Mouse (Mus musculus): ENCODE results near the gene Evi2a. TPM values are rescaled to one million over a fixed set of nuclear protein-coding genes. Genes with fewer than 3 reads are reported as not detected.

Gene Evi2a
- 2.9 and 3.2 TPM in 2 replicates for polyA plus RNA-seq (2014; fragmentation: Nextera tagmentation; extraction: Ambion mirVana)

DNA sequence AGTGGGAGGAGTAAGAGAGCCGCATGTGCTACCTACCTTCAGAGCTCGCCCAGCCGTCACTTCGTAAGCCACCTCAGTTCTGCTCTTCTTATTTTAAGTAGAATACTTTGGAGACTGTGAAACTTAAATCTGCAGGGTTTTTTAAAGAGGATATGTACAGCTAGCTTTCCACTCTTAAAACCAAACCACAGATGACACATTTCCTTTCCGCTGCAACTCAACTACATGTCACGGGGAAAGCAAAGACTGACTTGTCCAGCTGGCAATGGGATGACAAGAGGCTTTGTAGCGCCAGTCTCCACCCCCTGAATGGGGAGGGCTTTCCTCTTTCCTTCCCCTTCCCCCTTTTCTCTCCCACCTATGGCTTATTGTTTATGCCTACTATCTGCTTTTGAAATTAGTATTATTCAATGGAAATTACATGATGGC lies at the start of gene Evi2a, which contains the start of gene Evi2:
Gene Evi2a (minus strand): TSS at position 277 of the 429 bp plus-strand sequence.
Gene Evi2 (minus strand): TSS at position 257 of the 429 bp plus-strand sequence.
- ATAC-seq (ENCODE audit: low FRiP score, low TSS enrichment), result no peak
- WGBS, result 88% methylated on average over 7 of the region's 7 CpGs

DNA sequence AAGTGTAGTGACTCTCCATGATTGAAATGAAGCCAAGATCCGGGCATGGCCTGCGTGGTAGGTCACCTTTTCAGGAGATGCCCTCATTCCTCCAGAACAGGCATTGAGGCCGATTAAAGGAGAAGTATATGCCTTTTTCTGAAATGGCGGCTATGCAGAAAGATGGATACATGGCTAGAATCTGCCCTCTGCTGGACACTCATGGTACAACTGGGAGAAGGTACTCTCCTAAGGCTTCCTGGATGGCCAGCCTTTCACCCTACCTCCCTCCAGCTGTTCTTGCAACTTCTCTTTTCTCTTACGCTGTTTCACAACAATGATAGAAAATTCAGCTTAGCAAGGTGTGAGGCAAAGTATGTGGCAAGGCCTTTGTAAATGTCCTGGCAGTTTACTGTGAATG lies 47.3 kb upstream of the Evi2a start:
- Histone ChIP-seq H3K4me3 (ENCODE audit: low read length) (no peak overlapping the region), H3K36me3 (ENCODE audit: control insufficient read depth, insufficient read depth, low read length) (peaks cover 33% of the 10 kb centered on the region; the same call in 1 of the 2 replicates), H3K4me2 (replicated peaks; ENCODE audit: low read depth, low read length) (no peak overlapping the region), H3K27me3 (ENCODE audit: control insufficient read depth, insufficient read depth, low read length) (no peaks in the 10 kb centered on the region), H3K9ac (ENCODE audit: low read depth, low read length) (no peak overlapping the region), H3K4me1 (ENCODE audit: control insufficient read depth, insufficient read depth, low read length) (0 out of 2 replicates have a peak, but pooled peaks cover 2% of the 10 kb centered on the region), H3K9me3 (ENCODE audit: control insufficient read depth, low read length) (no peaks in the 10 kb centered on the region), H3K27ac (ENCODE audit: low read depth, low read length) (no peak overlapping the region)
- ATAC-seq (ENCODE audit: low FRiP score, low TSS enrichment), result no peak
- WGBS, result 60% methylated on average over 5 of the region's 5 CpGs

More for the DNA sequence above, at the start of gene Evi2a, which contains the start of gene Evi2:
- Histone ChIP-seq H3K9me3 (ENCODE audit: control insufficient read depth, low read length) (no peaks in the 10 kb centered on the region), H3K4me3 (ENCODE audit: low read length) (no peak within 1 kb of the TSS), H3K27me3 (ENCODE audit: control insufficient read depth, insufficient read depth, low read length) (no peaks in the 10 kb centered on the region), H3K4me2 (replicated peaks; ENCODE audit: low read depth, low read length) (no peak within 1 kb of the TSS), H3K9ac (ENCODE audit: low read depth, low read length) (no peak within 1 kb of the TSS), H3K27ac (ENCODE audit: low read depth, low read length) (no peak within 1 kb of the TSS), H3K4me1 (ENCODE audit: control insufficient read depth, insufficient read depth, low read length) (no peaks in the 10 kb centered on the region), H3K36me3 (ENCODE audit: control insufficient read depth, insufficient read depth, low read length) (peaks cover 3% of the 10 kb centered on the region; the same call in 1 of the 2 replicates)

GRCm38 (mm10) chr11:79575383-79576073 lies 45.1 kb upstream of the Evi2a start:
- Histone ChIP-seq H3K4me1 (ENCODE audit: control insufficient read depth, insufficient read depth, low read length) (no peaks in the 10 kb centered on the region), H3K4me2 (replicated peaks; ENCODE audit: low read depth, low read length) (no peak overlapping the region), H3K27ac (ENCODE audit: low read depth, low read length) (no peak overlapping the region), H3K27me3 (ENCODE audit: control insufficient read depth, insufficient read depth, low read length) (no peaks in the 10 kb centered on the region), H3K9me3 (ENCODE audit: control insufficient read depth, low read length) (no peaks in the 10 kb centered on the region), H3K9ac (ENCODE audit: low read depth, low read length) (no peak overlapping the region), H3K36me3 (ENCODE audit: control insufficient read depth, insufficient read depth, low read length) (peaks cover 53% of the 10 kb centered on the region), H3K4me3 (ENCODE audit: low read length) (no peak overlapping the region)
- WGBS, result 92% methylated on average over 14 of the region's 14 CpGs
- ATAC-seq (ENCODE audit: low FRiP score, low TSS enrichment), result no peak

DNA sequence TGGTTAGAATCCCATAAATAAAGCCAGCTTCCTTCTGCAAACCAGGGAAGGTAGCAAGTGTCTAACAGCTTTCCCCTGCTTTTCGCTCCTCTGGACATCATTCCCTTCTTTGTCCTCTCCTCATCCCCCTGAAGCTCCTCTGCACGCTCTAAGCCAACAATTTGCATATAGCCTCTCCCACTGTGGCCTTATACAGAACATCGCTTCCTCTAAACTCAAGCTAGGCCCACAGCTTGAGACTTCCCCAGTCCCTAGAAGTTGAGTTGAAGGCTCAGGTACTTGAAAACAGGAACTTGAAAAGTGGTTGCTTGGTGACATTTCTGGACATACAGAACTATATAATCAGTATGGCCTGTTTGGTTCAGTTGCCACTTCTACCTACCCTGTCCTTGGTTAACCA lies 43.4 kb upstream of the Evi2a start:
- Histone ChIP-seq H3K36me3 (ENCODE audit: control insufficient read depth, insufficient read depth, low read length) (peaks cover 61% of the 10 kb centered on the region), H3K9ac (ENCODE audit: low read depth, low read length) (no peak overlapping the region), H3K9me3 (ENCODE audit: control insufficient read depth, low read length) (no peaks in the 10 kb centered on the region), H3K4me3 (ENCODE audit: low read length) (no peak overlapping the region), H3K27me3 (ENCODE audit: control insufficient read depth, insufficient read depth, low read length) (no peaks in the 10 kb centered on the region), H3K4me1 (ENCODE audit: control insufficient read depth, insufficient read depth, low read length) (no peaks in the 10 kb centered on the region), H3K27ac (ENCODE audit: low read depth, low read length) (no peak overlapping the region), H3K4me2 (replicated peaks; ENCODE audit: low read depth, low read length) (no peak overlapping the region)
- ATAC-seq (ENCODE audit: low FRiP score, low TSS enrichment), result no peak
- 88% methylated on average over 3 of the region's 3 CpGs for WGBS

DNA sequence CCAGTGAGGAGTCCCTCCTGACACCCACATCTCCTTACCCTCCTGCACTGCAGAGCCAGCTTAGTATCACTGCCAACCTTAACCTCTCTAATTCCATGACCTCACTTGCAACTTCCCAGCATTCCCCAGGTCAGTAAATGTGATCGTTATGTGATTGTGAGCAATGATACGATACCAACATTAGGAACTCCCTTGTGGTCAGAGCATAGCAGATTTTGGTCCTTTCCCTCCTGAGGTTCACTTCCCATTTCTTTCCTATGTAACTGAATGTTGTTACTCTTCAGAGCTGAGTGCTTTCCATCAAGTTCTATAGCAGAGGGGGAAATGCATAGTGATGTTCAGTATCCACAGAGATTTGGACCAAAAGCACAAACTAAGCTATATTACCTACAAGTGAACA lies 39.9 kb upstream of the Evi2a start:
- ATAC-seq (ENCODE audit: low FRiP score, low TSS enrichment), result no peak
- 96% methylated on average over 2 of the region's 2 CpGs for WGBS
- no peaks in the 10 kb centered on the region for H3K9me3 ChIP-seq (ENCODE audit: control insufficient read depth, low read length)
- no peak overlapping the region for H3K27ac ChIP-seq (ENCODE audit: low read depth, low read length)
- peaks cover 80% of the 10 kb centered on the region for H3K36me3 ChIP-seq (ENCODE audit: control insufficient read depth, insufficient read depth, low read length)
- H3K4me3 ChIP-seq (ENCODE audit: low read length), result no peak overlapping the region
- H3K9ac ChIP-seq (ENCODE audit: low read depth, low read length), result no peak overlapping the region
- H3K4me1 ChIP-seq (ENCODE audit: control insufficient read depth, insufficient read depth, low read length), result no peaks in the 10 kb centered on the region
- no peaks in the 10 kb centered on the region for H3K27me3 ChIP-seq (ENCODE audit: control insufficient read depth, insufficient read depth, low read length)
- H3K4me2 ChIP-seq (replicated peaks; ENCODE audit: low read depth, low read length), result no peak overlapping the region

DNA sequence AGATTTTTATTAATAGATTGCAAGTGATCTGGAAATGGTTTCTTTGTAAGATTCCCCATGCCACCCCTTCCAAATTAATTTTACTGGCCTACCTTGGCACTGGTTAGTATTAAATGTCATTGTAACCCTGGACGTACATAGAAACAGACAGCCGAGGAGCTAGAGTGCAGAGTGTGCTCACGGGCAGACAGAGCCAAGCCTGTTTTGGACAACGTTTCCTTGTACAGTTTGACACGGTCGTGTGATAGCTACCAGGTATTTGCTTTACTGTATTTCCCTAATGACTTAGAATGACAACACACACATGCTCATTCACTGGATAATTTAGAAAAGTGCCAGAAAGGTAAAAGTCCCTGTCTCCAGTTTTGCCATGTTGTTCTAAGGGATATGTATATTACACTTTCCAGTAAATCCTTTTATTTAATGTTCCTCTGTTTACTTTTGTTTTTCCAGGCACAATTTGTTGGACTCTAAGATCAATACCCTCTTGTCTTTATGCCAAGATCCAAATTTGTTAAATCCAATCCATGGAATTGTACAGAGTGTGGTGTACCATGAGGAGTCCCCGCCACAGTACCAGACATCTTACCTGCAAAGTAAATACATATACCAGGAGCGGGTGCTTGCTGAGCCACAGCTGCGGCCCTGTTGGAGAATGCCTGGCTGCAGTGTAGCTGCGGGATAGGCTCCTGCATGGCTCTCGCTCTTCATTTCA lies 37.9 kb upstream of the Evi2a start:
- Histone ChIP-seq H3K4me2 (replicated peaks; ENCODE audit: low read depth, low read length) (no peak overlapping the region), H3K9me3 (ENCODE audit: control insufficient read depth, low read length) (no peaks in the 10 kb centered on the region), H3K36me3 (ENCODE audit: control insufficient read depth, insufficient read depth, low read length) (peaks cover 78% of the 10 kb centered on the region), H3K4me3 (ENCODE audit: low read length) (no peak overlapping the region), H3K4me1 (ENCODE audit: control insufficient read depth, insufficient read depth, low read length) (no peaks in the 10 kb centered on the region), H3K27me3 (ENCODE audit: control insufficient read depth, insufficient read depth, low read length) (no peaks in the 10 kb centered on the region), H3K9ac (ENCODE audit: low read depth, low read length) (no peak overlapping the region), H3K27ac (ENCODE audit: low read depth, low read length) (no peak overlapping the region)
- 93% methylated on average over 11 of the region's 11 CpGs for WGBS
- no peak for ATAC-seq (ENCODE audit: low FRiP score, low TSS enrichment)

- Histone ChIP-seq H3K4me1 (ENCODE audit: control insufficient read depth, insufficient read depth, low read length) (no peaks in the 10 kb centered on the region), H3K9ac (ENCODE audit: low read depth, low read length) (no peak overlapping the region), H3K27me3 (ENCODE audit: control insufficient read depth, insufficient read depth, low read length) (no peaks in the 10 kb centered on the region), H3K4me2 (replicated peaks; ENCODE audit: low read depth, low read length) (no peak overlapping the region), H3K9me3 (ENCODE audit: control insufficient read depth, low read length) (no peaks in the 10 kb centered on the region), H3K4me3 (ENCODE audit: low read length) (no peak overlapping the region), H3K27ac (ENCODE audit: low read depth, low read length) (no peak overlapping the region), H3K36me3 (ENCODE audit: control insufficient read depth, insufficient read depth, low read length) (peaks cover 82% of the 10 kb centered on the region)
- ATAC-seq (ENCODE audit: low FRiP score, low TSS enrichment), result no peak
- WGBS, result 61% methylated on average over 1 of the region's 1 CpGs
Observed at GRCm38 (mm10) chr11:79566947-79567346, 36.5 kb upstream of the Evi2a start.

- H3K4me3 ChIP-seq (ENCODE audit: low read length), result no peak overlapping the region
- no peaks in the 10 kb centered on the region for H3K9me3 ChIP-seq (ENCODE audit: control insufficient read depth, low read length)
- 94% methylated on average over 7 of the region's 7 CpGs for WGBS
- no peak overlapping the region for H3K27ac ChIP-seq (ENCODE audit: low read depth, low read length)
- ATAC-seq (ENCODE audit: low FRiP score, low TSS enrichment), result no peak
- peaks cover 80% of the 10 kb centered on the region for H3K36me3 ChIP-seq (ENCODE audit: control insufficient read depth, insufficient read depth, low read length)
- no peak overlapping the region for H3K9ac ChIP-seq (ENCODE audit: low read depth, low read length)
- H3K4me1 ChIP-seq (ENCODE audit: control insufficient read depth, insufficient read depth, low read length), result no peaks in the 10 kb centered on the region
- H3K27me3 ChIP-seq (ENCODE audit: control insufficient read depth, insufficient read depth, low read length), result no peaks in the 10 kb centered on the region
- no peak overlapping the region for H3K4me2 ChIP-seq (replicated peaks; ENCODE audit: low read depth, low read length)
Observed at GRCm38 (mm10) chr11:79563493-79563892, 33.1 kb upstream of the Evi2a start.

- H3K27me3 ChIP-seq (ENCODE audit: control insufficient read depth, insufficient read depth, low read length), result no peaks in the 10 kb centered on the region
- H3K4me3 ChIP-seq (ENCODE audit: low read length), result no peak overlapping the region
- ATAC-seq (ENCODE audit: low FRiP score, low TSS enrichment), result no peak
- WGBS, result 92% methylated on average over 4 of the region's 4 CpGs
- H3K9me3 ChIP-seq (ENCODE audit: control insufficient read depth, low read length), result no peaks in the 10 kb centered on the region
- H3K4me1 ChIP-seq (ENCODE audit: control insufficient read depth, insufficient read depth, low read length), result no peaks in the 10 kb centered on the region
- H3K9ac ChIP-seq (ENCODE audit: low read depth, low read length), result no peak overlapping the region
- peaks cover 73% of the 10 kb centered on the region for H3K36me3 ChIP-seq (ENCODE audit: control insufficient read depth, insufficient read depth, low read length)
- no peak overlapping the region for H3K27ac ChIP-seq (ENCODE audit: low read depth, low read length)
- H3K4me2 ChIP-seq (replicated peaks; ENCODE audit: low read depth, low read length), result no peak overlapping the region
Observed at GRCm38 (mm10) chr11:79560536-79560935, 30.1 kb upstream of the Evi2a start.

All from kidney, embryonic 14.5 days (tissue).